18 mouse cellular contexts compared by ENCODE assay signal in genomic region chr6:115411477-115411876, GRCm38 (mm10). TPM values are rescaled to one million over a fixed set of nuclear protein-coding genes. Genes with fewer than 3 reads are reported as not detected.
DNase-seq lines count a peak whose midpoint lies in the region; ATAC-seq and TF ChIP-seq lines count a peak whose summit lies in the region.
"Had no signal": no experiment of that assay in that cellular context is flagged by ENCODE, and none has a peak within 500 bp of the region (broad histone marks: within the 10 kb centered on the region; RNA-seq: fewer than 3 reads in every experiment).

No protein-coding gene starts in this region.

- H3K9me3 ChIP-seq in embryonic facial prominence, embryonic 14.5 days (ENCODE audit: control insufficient read depth, low read length) = no peaks in the 10 kb centered on the region
- no peaks in the 10 kb centered on the region for H3K9me3 ChIP-seq in embryonic facial prominence, embryonic 10.5 days
- no peaks in the 10 kb centered on the region for H3K9me3 ChIP-seq in lung, embryonic 14.5 days (ENCODE audit: low read depth, low read length)
- H3K9me3 ChIP-seq: heart, embryonic 15.5 days; limb, embryonic 15.5 days had no signal

- ATAC-seq in embryonic facial prominence, embryonic 14.5 days (ENCODE audit: low read depth) = no peak
- ATAC-seq in lung, embryonic 14.5 days (ENCODE audit: insufficient read depth) = no peak
- ATAC-seq: intestine, embryonic 16.5 days; Patski had no signal

- H3K4me1 ChIP-seq in embryonic facial prominence, embryonic 14.5 days (ENCODE audit: control insufficient read depth, insufficient read depth, low read length) = no peaks in the 10 kb centered on the region
- H3K4me1 ChIP-seq in embryonic facial prominence, embryonic 10.5 days = no peaks in the 10 kb centered on the region
- H3K4me1 ChIP-seq in lung, embryonic 14.5 days (ENCODE audit: insufficient read depth) = no peaks in the 10 kb centered on the region
- H3K4me1 ChIP-seq: heart, embryonic 15.5 days; limb, embryonic 15.5 days had no signal

- H3K36me3 ChIP-seq in embryonic facial prominence, embryonic 14.5 days (ENCODE audit: control insufficient read depth, insufficient read depth, low read length) = no peaks in the 10 kb centered on the region
- no peaks in the 10 kb centered on the region for H3K36me3 ChIP-seq in embryonic facial prominence, embryonic 10.5 days (replicated peaks)
- no peaks in the 10 kb centered on the region for H3K36me3 ChIP-seq in lung, embryonic 14.5 days (ENCODE audit: insufficient read depth)
- H3K36me3 ChIP-seq: heart, embryonic 15.5 days; limb, embryonic 15.5 days had no signal

- TF ChIP-seq CTCF in lung, embryonic 14.5 days (IDR thresholded peaks at IDR 0.05; ENCODE audit: low read depth) = no peak
- no peak for TF ChIP-seq CTCF in brain, embryonic 14.5 days (IDR thresholded peaks at IDR 0.05; ENCODE audit: borderline replicate concordance, extremely low read depth, insufficient read depth, insufficient read length)

- peak; percentile 5 for DNase-seq in embryonic facial prominence, embryonic 14.5 days (ENCODE audit: low spot score)
- DNase-seq in embryonic facial prominence, embryonic 10.5 days (ENCODE audit: low spot score) = no peak
- DNase-seq in lung, embryonic 14.5 days = peak; percentile 63
- no peak for DNase-seq in lung, postnatal 10 days
- peak; percentile 37 for DNase-seq in 3T3-L1 (ENCODE audit: low read depth, low spot score)
- DNase-seq in brain, embryonic 14.5 days (ENCODE audit: low read depth) = peak; percentile 70
- DNase-seq in urinary bladder, postnatal 4 days (ENCODE audit: low spot score in 2 of 2) = no peak
- DNase-seq in thymus, postnatal 4 days = no peak
- DNase-seq: cerebellum, adult 11-12 months; cerebellum, postnatal 36 days; layer of hippocampus, postnatal 36 days had no signal

- H3K9ac ChIP-seq in embryonic facial prominence, embryonic 14.5 days (ENCODE audit: low read depth, low read length) = no peak overlapping the region
- no peak overlapping the region for H3K9ac ChIP-seq in lung, embryonic 14.5 days
- H3K9ac ChIP-seq: heart, embryonic 15.5 days; hindbrain, embryonic 14.5 days; limb, embryonic 15.5 days had no signal

- H3K4me2 ChIP-seq in embryonic facial prominence, embryonic 14.5 days (ENCODE audit: low read depth, low read length) = no peak overlapping the region
- H3K4me2 ChIP-seq in lung, embryonic 14.5 days = no peak overlapping the region
- H3K4me2 ChIP-seq: heart, embryonic 15.5 days; hindbrain, embryonic 14.5 days; limb, embryonic 15.5 days; midbrain, embryonic 11.5 days had no signal

- H3K27me3 ChIP-seq in embryonic facial prominence, embryonic 14.5 days (replicated peaks; ENCODE audit: control insufficient read depth, insufficient read depth, low read length) = no peaks in the 10 kb centered on the region
- H3K27me3 ChIP-seq in embryonic facial prominence, embryonic 10.5 days (replicated peaks; ENCODE audit: low read depth, poor library complexity, severe bottlenecking) = no peaks in the 10 kb centered on the region
- H3K27me3 ChIP-seq in lung, embryonic 14.5 days (ENCODE audit: insufficient read depth, low read length) = no peaks in the 10 kb centered on the region
- H3K27me3 ChIP-seq: CH12.LX; heart, embryonic 15.5 days; limb, embryonic 15.5 days; Patski had no signal

- no peak overlapping the region for H3K4me3 ChIP-seq in embryonic facial prominence, embryonic 14.5 days (ENCODE audit: low read depth, low read length)
- no peak overlapping the region for H3K4me3 ChIP-seq in embryonic facial prominence, embryonic 10.5 days
- H3K4me3 ChIP-seq in lung, embryonic 14.5 days (ENCODE audit: low read depth, low read length) = no peak overlapping the region
- H3K4me3 ChIP-seq: heart, embryonic 15.5 days; limb, embryonic 15.5 days had no signal

- no peak overlapping the region for H3K27ac ChIP-seq in embryonic facial prominence, embryonic 14.5 days (replicated peaks; ENCODE audit: low read depth, low read length)
- H3K27ac ChIP-seq in embryonic facial prominence, embryonic 10.5 days (replicated peaks) = no peak overlapping the region
- no peak overlapping the region for H3K27ac ChIP-seq in lung, embryonic 14.5 days (ENCODE audit: low read depth)
- H3K27ac ChIP-seq: heart, embryonic 15.5 days; hindbrain, embryonic 14.5 days; limb, embryonic 15.5 days had no signal

- WGBS in embryonic facial prominence, embryonic 14.5 days = 35% methylated on average over 1 of the region's 1 CpGs
- 33% methylated on average over 1 of the region's 1 CpGs for WGBS in embryonic facial prominence, embryonic 10.5 days
- WGBS in lung, embryonic 14.5 days = 49% methylated on average over 1 of the region's 1 CpGs

- TF ChIP-seq POLR2A in brain, embryonic 14.5 days (IDR thresholded peaks at IDR 0.05; ENCODE audit: borderline replicate concordance, extremely low read depth, insufficient read depth, insufficient read length, poor library complexity, severe bottlenecking) = no peak

RNA-seq across cellular contexts. Expression of gene Pparg, which starts 50.7 kb away (rescaled TPM):
- 13.7 and 15.3 TPM in 2 replicates for polyA plus RNA-seq in embryonic facial prominence, embryonic 14.5 days (2014; fragmentation: Nextera tagmentation; extraction: Ambion mirVana)
- 0.16 and 0.30 TPM in 2 replicates for polyA plus RNA-seq in embryonic facial prominence, embryonic 10.5 days (2016; fragmentation: Nextera tagmentation; extraction: Ambion mirVana)
- polyA plus RNA-seq in lung, embryonic 14.5 days (2014; fragmentation: Nextera tagmentation; extraction: Ambion mirVana) = 2.2 and 2.5 TPM in 2 replicates
- 0.16 and 0.40 TPM in 2 replicates for polyA plus RNA-seq in brain, embryonic 14.5 days (2012; rRNA removed)

Comparison
In these comparisons a context has a peak if more than half of its experiments do, and no peak if none do; other contexts are left out.
1. DNase-seq: peak in embryonic facial prominence, embryonic 14.5 days (single experiment), lung, embryonic 14.5 days (single experiment), 3T3-L1 (single experiment) and brain, embryonic 14.5 days (single experiment); none in embryonic facial prominence, embryonic 10.5 days (single experiment), lung, postnatal 10 days (single experiment), urinary bladder, postnatal 4 days (0 of 2) and thymus, postnatal 4 days (single experiment).